ENCODE assay signal across 19 mouse cellular contexts in the genomic region with DNA sequence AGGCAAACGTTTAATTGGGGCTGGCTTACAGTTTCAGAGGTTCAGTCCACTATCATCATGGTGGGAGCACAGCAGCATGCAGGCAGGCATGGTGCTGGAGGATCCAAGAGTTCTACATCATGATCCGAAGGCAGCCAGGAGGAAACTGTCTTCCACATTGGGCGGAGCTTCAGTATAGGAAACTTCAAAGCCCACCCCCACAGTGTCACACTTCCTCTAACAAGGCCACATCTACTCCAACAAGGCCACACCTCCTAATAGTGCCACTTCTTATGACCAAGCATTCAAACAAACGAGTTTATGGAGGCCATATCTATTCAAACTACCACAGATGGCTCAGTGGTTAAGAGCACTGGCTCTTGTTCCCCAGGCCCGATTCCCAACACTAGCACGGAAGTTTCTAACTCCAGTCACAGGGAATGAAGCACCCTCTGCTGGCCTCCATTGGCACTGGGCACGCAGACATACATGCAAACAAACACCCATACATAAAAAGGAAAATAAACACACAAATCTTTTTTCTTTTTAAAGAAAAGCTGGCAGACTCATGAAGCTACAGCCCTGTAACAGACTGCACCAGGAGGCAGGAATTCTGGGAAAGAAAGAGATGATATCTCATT. TPM values are rescaled to one million over a fixed set of nuclear protein-coding genes. Genes with fewer than 3 reads are reported as not detected.
DNase-seq lines count a peak whose midpoint lies in the region; ATAC-seq and TF ChIP-seq lines count a peak whose summit lies in the region.
"Had no signal": no experiment of that assay in that cellular context is flagged by ENCODE, and none has a peak within 500 bp of the region (broad histone marks: within the 10 kb centered on the region; RNA-seq: fewer than 3 reads in every experiment).

No protein-coding gene starts in this region.

- no peaks in the 10 kb centered on the region for H3K9me3 ChIP-seq in intestine, postnatal 0 days (ENCODE audit: control insufficient read depth)
- no peaks in the 10 kb centered on the region for H3K9me3 ChIP-seq in intestine, embryonic 16.5 days (ENCODE audit: control insufficient read depth, low read length)
- H3K9me3 ChIP-seq: embryonic facial prominence, embryonic 12.5 days; forebrain, embryonic 15.5 days; hindbrain, embryonic 12.5 days; intestine, embryonic 15.5 days; midbrain, embryonic 12.5 days had no signal

- TF ChIP-seq POLR2A in lung, adult 2 months (IDR thresholded peaks at IDR 0.05; ENCODE audit: borderline replicate concordance, extremely low read depth, low read depth, low read length), result no peak

- no peak overlapping the region for H3K4me3 ChIP-seq in intestine, postnatal 0 days (ENCODE audit: low read depth, low read length)
- no peak overlapping the region for H3K4me3 ChIP-seq in intestine, embryonic 16.5 days (ENCODE audit: low read length)
- no peak overlapping the region for H3K4me3 ChIP-seq in lung, adult 2 months (replicated peaks; ENCODE audit: extremely low read depth, low read depth, low read length)
- H3K4me3 ChIP-seq: embryonic facial prominence, embryonic 12.5 days; forebrain, embryonic 15.5 days; hindbrain, embryonic 12.5 days; intestine, embryonic 15.5 days; midbrain, embryonic 12.5 days had no signal

- WGBS in intestine, postnatal 0 days, result 68% methylated on average over 7 of the region's 7 CpGs
- 68% methylated on average over 7 of the region's 7 CpGs for WGBS in intestine, embryonic 16.5 days
- WGBS in lung, adult 2 months, result 63% methylated on average over 7 of the region's 7 CpGs

- no peak for ATAC-seq in intestine, postnatal 0 days
- ATAC-seq in intestine, embryonic 16.5 days, result no peak
- ATAC-seq: activated CD4-positive, CD25-positive, alpha-beta regulatory T cell, adult 4 months had no signal

- no peak overlapping the region for H3K4me2 ChIP-seq in intestine, postnatal 0 days (replicated peaks; ENCODE audit: low read depth)
- no peak overlapping the region for H3K4me2 ChIP-seq in intestine, embryonic 16.5 days (ENCODE audit: low read depth, low read length)
- H3K4me2 ChIP-seq: embryonic facial prominence, embryonic 12.5 days; forebrain, embryonic 15.5 days; hindbrain, embryonic 12.5 days; intestine, embryonic 15.5 days; midbrain, embryonic 12.5 days had no signal

- H3K9ac ChIP-seq in intestine, postnatal 0 days (ENCODE audit: low read depth, low read length), result no peak overlapping the region
- H3K9ac ChIP-seq in intestine, embryonic 16.5 days (ENCODE audit: low read depth, low read length), result no peak overlapping the region
- H3K9ac ChIP-seq: embryonic facial prominence, embryonic 12.5 days; forebrain, embryonic 15.5 days; hindbrain, embryonic 12.5 days; intestine, embryonic 15.5 days; midbrain, embryonic 12.5 days had no signal

- H3K36me3 ChIP-seq in intestine, postnatal 0 days (ENCODE audit: control insufficient read depth, insufficient read depth), result 0 out of 2 replicates have a peak, but pooled peaks cover 2% of the 10 kb centered on the region
- H3K36me3 ChIP-seq in intestine, embryonic 16.5 days (ENCODE audit: control insufficient read depth, insufficient read depth, low read length), result no peaks in the 10 kb centered on the region
- H3K36me3 ChIP-seq: embryonic facial prominence, embryonic 12.5 days; forebrain, embryonic 15.5 days; hindbrain, embryonic 12.5 days; intestine, embryonic 15.5 days; midbrain, embryonic 12.5 days had no signal

- H3K4me1 ChIP-seq in intestine, postnatal 0 days (replicated peaks; ENCODE audit: control insufficient read depth, insufficient read depth, low read length), result no peaks in the 10 kb centered on the region
- peaks cover 8% of the 10 kb centered on the region; the same call in 1 of the 2 replicates for H3K4me1 ChIP-seq in intestine, embryonic 16.5 days (ENCODE audit: control insufficient read depth, insufficient read depth, low read length)
- no peaks in the 10 kb centered on the region for H3K4me1 ChIP-seq in lung, adult 2 months (ENCODE audit: control insufficient read depth, insufficient read depth, low read length)
- H3K4me1 ChIP-seq: embryonic facial prominence, embryonic 12.5 days had no signal

- H3K27me3 ChIP-seq in intestine, postnatal 0 days (replicated peaks; ENCODE audit: control insufficient read depth, insufficient read depth, low read length), result no peaks in the 10 kb centered on the region
- H3K27me3 ChIP-seq in intestine, embryonic 16.5 days (replicated peaks; ENCODE audit: control insufficient read depth, insufficient read depth, low read length), result no peaks in the 10 kb centered on the region
- H3K27me3 ChIP-seq: embryonic facial prominence, embryonic 12.5 days; forebrain, embryonic 15.5 days; hindbrain, embryonic 12.5 days; intestine, embryonic 15.5 days; midbrain, embryonic 12.5 days had no signal

- no peak overlapping the region for H3K27ac ChIP-seq in intestine, postnatal 0 days (ENCODE audit: low read depth, low read length)
- no peak overlapping the region for H3K27ac ChIP-seq in intestine, embryonic 16.5 days (ENCODE audit: low read length)
- H3K27ac ChIP-seq: embryonic facial prominence, embryonic 12.5 days; forebrain, embryonic 15.5 days; hindbrain, embryonic 12.5 days; intestine, embryonic 15.5 days; macrophage; midbrain, embryonic 12.5 days had no signal

- no peak for DNase-seq in lung, adult 2 months
- no peak for DNase-seq in lung, postnatal 10 days
- DNase-seq in ES-CJ7 (ENCODE audit: low read depth, low spot score) (peak; percentile 39), R1 (ENCODE audit: low read depth, low spot score) (peak; percentile 58)
- no peak for DNase-seq in c-Kit-positive CD71-positive TER-119-positive erythroid progenitor cells, embryonic 14.5 days (ENCODE audit: low spot score)
- no peak for DNase-seq in embryo, embryonic 10.5 days (ENCODE audit: low spot score)
- DNase-seq: adrenal gland, postnatal 14 days; heart, adult 18-20 months; layer of hippocampus, adult 9-11 months; thymus, adult 18-20 months had no signal

- TF ChIP-seq CTCF in intestine, postnatal 0 days (IDR thresholded peaks at IDR 0.05; ENCODE audit: low read depth), result peak; percentile 55
- TF ChIP-seq CTCF in lung, adult 2 months (IDR thresholded peaks at IDR 0.05; ENCODE audit: insufficient read depth, low read length), result peak; percentile 3; the same call in 1 of the 2 replicates

RNA-seq across cellular contexts. Expression of a gene that starts 13.1 kb away (rescaled TPM):
- polyA plus RNA-seq in intestine, postnatal 0 days (2015; fragmentation: Nextera tagmentation; extraction: Ambion mirVana), result 51.9 and 59.2 TPM in 2 replicates
- polyA plus RNA-seq in intestine, embryonic 16.5 days (2015; fragmentation: Nextera tagmentation; extraction: Ambion mirVana), result 57.6 and 62.3 TPM in 2 replicates
- polyA plus RNA-seq in lung, adult 2 months (2012; rRNA removed), result 43.9 and 49.0 TPM in 2 replicates

RNA-seq across cellular contexts. Expression of a gene that starts 13.4 kb away (rescaled TPM):
- 10.0 and 11.7 TPM in 2 replicates for polyA plus RNA-seq in intestine, postnatal 0 days (2015; fragmentation: Nextera tagmentation; extraction: Ambion mirVana)
- 14.5 and 15.3 TPM in 2 replicates for polyA plus RNA-seq in intestine, embryonic 16.5 days (2015; fragmentation: Nextera tagmentation; extraction: Ambion mirVana)
- 37.5 and 40.7 TPM in 2 replicates for polyA plus RNA-seq in lung, adult 2 months (2012; rRNA removed)

RNA-seq across cellular contexts. Expression of a gene that starts 46.2 kb away (rescaled TPM):
- 7.2 and 7.4 TPM in 2 replicates for polyA plus RNA-seq in intestine, postnatal 0 days (2015; fragmentation: Nextera tagmentation; extraction: Ambion mirVana)
- polyA plus RNA-seq in intestine, embryonic 16.5 days (2015; fragmentation: Nextera tagmentation; extraction: Ambion mirVana), result 10.6 and 11.2 TPM in 2 replicates
- polyA plus RNA-seq in lung, adult 2 months (2012; rRNA removed), result 18.3 and 23.2 TPM in 2 replicates

Comparison
In these comparisons a context has a peak if more than half of its experiments do, and no peak if none do; other contexts are left out.
1. DNase-seq: peak in ES-CJ7 (single experiment) and R1 (single experiment); none in lung, adult 2 months (single experiment), lung, postnatal 10 days (single experiment), c-Kit-positive CD71-positive TER-119-positive erythroid progenitor cells, embryonic 14.5 days (single experiment) and embryo, embryonic 10.5 days (single experiment).